Mouse (Mus musculus): ENCODE measurements around the gene Gm5797.
A peak's percentile ranks its signal among the peaks of the same experiment; 100 is the strongest.
"Not testable (repeated sequence)": the region's sequence is repeated elsewhere in the genome, so short reads cannot be mapped to it uniquely, and the experiment has no call there.

Gene Gm5797

DNA sequence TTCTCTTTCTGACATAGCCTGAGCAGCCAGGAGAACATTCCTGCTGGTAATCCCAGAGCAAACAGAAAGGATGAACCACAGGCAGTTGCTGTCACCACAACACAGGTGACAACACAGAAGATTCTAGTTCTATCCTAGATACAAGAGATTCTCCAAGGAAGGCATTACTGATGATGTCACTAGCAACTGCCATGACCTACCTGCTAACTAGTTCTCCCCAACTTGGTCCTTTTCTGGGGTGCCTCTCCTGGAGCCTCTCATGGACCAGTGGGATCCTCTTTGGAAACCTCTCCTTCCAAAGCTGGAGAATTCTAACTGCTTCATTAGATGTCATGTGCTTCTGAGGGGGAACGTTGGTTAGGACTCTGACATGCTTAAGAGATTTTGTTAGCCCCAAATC lies at the start of gene Gm5797:
Gene Gm5797 (minus strand): TSS at position 101 of the 400 bp plus-strand sequence.
- not testable (repeated sequence) for DNase-seq (ENCODE audit: low spot score in 2 of 2)

DNA sequence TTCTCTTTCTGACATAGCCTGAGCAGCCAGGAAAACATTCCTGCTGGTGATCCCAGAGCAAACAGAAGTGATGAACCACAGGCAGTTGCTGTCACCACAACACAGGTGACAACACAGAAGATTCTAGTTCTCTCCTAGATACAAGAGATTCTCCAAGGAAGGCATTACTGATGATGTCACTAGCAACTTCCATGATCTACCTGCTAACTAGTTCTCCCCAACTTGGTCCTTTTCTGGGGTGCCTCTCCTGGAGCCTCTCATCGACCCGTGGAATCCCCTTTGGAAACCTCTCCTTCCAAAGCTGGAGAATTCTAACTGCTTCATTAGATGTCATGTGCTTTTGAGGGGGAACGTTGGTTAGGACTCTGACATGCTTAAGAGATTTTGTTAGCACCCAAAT lies 32.8 kb upstream of the Gm5797 start, which contains the start of gene Gm8374:
Gene Gm8374 (minus strand): TSS at position 101 of the 400 bp plus-strand sequence.
- not testable (repeated sequence) for DNase-seq (ENCODE audit: low spot score in 2 of 2)

DNA sequence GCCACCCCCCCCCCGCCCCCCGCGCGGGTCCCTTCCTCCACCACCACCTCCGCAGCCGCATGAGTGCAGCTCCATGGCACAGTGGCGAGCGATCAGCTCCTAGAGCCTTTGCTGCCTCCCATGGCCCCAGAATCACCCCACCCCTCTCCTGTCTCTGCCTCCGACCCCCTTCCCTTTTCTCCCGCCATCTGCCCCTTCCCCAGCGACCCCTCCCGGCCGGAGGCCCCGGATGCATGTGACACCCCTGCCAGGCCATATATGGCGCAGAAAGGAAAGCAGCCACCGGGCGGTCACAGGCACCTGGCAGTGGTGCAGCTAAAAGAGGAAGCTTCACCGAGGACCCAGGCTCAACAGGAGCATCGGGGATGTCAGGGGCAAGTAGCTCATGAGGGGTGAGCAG lies 17.1 kb downstream of the Gm5797 start:
- peak in 1 of 2 experiments; percentile 3 for DNase-seq (ENCODE audit: low spot score in 2 of 2)

DNA sequence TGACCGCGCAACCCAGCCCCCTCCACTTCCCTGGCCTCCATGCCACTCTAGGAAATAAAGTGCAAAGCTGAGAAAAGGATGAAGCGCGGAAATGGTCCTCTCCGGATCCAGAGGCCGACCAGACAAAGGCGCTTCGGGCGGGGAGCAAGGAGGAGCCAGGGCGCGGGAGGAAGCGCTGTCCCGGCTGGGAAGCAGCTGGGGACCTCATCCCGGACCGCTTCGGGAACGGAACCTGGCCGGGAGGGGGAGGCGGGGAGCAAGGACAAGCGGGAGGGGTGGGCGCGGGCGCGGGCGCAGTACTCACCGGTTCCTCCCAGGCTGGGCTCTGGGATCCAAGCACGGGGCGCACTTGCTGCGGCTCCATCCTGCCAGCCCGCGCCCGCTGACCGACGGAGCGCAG lies 17.5 kb downstream of the Gm5797 start, which contains the start of gene Gm3739:
Gene Gm3739 (minus strand): TSS at position 389 of the 400 bp plus-strand sequence.
- peak in 1 of 2 experiments; percentile 7 for DNase-seq (ENCODE audit: low spot score in 2 of 2)

Data from frontal cortex, postnatal 36 days (tissue).